Mouse (Mus musculus) inflammation-experienced regulatory T-cells, adult 16 weeks (primary cell): ENCODE results near the gene Vstm2l. TPM values are rescaled to one million over a fixed set of nuclear protein-coding genes. Genes with fewer than 3 reads are reported as not detected.

Experiments used
- polyA plus RNA-seq: library from polyadenylated mRNA; unstranded; fragments of 100-300 nt; shearing (Covaris generic); gene quantifications from one replicate; pipeline ENCODE4 v1.2.1, GENCODE M21; 2017

The Vstm2l gene
- polyA plus RNA-seq: not detected

DNA sequence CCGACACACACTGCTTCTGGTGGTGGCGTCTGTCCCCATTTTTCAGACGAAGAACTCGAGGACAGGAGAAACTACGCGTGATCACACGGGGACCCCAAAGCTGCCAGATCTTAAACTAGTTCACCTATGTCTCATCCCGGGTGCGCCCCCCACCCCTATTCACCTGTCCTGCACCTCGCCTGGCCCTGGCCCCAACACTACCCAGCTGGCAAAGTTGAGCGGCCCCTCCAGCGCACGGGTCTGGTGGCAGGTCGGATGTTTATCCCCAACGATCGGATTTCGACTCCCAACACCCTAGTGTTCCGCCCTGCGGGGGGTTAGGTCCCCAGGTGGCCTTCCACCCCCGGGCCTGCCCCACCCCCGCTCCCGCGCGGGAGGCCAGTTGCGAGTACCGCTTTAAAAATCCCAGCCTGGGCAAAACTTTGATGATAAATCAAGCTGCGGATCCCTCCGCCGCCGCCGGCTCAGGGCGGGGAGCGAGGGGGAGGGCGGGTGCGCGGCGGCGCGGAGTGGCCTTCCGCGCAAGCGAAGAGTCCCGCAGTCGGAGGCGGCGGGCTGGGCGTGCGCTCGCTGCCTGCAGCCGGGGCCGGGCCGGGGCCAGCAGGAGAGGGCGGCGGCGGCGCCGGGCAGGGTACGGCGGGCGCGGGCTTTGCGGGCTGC, at the start of gene Vstm2l:
Gene Vstm2l (plus strand): TSS at position 549 of the 660 bp plus-strand sequence.

Other genes with a start within 250 kb of the Vstm2l start
- 111 TPM for gene Ctnnbl1, start 177.3 kb upstream of the Vstm2l start, polyA plus RNA-seq
- 36.1 TPM for gene Tti1, start 113.8 kb downstream of the Vstm2l start, polyA plus RNA-seq
- 53.1 TPM for gene Rprd1b, start 113.8 kb downstream of the Vstm2l start, polyA plus RNA-seq
- 10.7 TPM for gene Tgm2, start 231.8 kb downstream of the Vstm2l start, polyA plus RNA-seq